Mouse (Mus musculus) CH12.LX (cell line): Measurements from ENCODE around the gene Nup153.

ENCODE experiments used
- CHD2 ChIP-seq: IDR thresholded peaks from 2 replicates; pipeline ENCODE4 v1.6.1; 2011; ENCODE audit warnings: low read length, improper control_type of control experiment
- CTCF ChIP-seq, 2 experiments: IDR thresholded peaks in 1 of 2; conservative IDR thresholded peaks in 1 of 2; 2 replicates each; pipeline ENCODE4 v1.5.1; 2011 to 2012; ENCODE audit warnings: low read depth in 2 of 2, low read length in 2 of 2, improper control_type of control experiment in 1 of 2, inconsistent platforms in 1 of 2, mild to moderate bottlenecking in 1 of 2, moderate library complexity in 1 of 2
- MAX ChIP-seq: IDR thresholded peaks from 2 replicates; pipeline ENCODE4 v1.6.1; 2011; ENCODE audit warnings: low read length, improper control_type of control experiment
- MAZ ChIP-seq: IDR thresholded peaks from 2 replicates; pipeline ENCODE4 v1.6.1; 2012; ENCODE audit warnings: low read depth, mild to moderate bottlenecking, inconsistent platforms, low read length, improper control_type of control experiment, moderate library complexity
- MEF2A ChIP-seq: IDR thresholded peaks from 2 replicates; pipeline ENCODE4 v1.6.1; 2014; ENCODE audit warnings: low read depth, mild to moderate bottlenecking, inconsistent platforms, low read length, improper control_type of control experiment, borderline replicate concordance
- MXI1 ChIP-seq: IDR thresholded peaks from 2 replicates; pipeline ENCODE4 v1.6.1; 2011; ENCODE audit warnings: mild to moderate bottlenecking, low read depth, low read length, improper control_type of control experiment
- NRF1 ChIP-seq: IDR thresholded peaks from 2 replicates; pipeline ENCODE4 v1.6.1; 2014; ENCODE audit warnings: low read depth, mild to moderate bottlenecking, inconsistent platforms, low read length, improper control_type of control experiment, moderate library complexity
- POLR2A ChIP-seq: IDR thresholded peaks from 2 replicates; pipeline ENCODE4 v1.6.1; 2011; ENCODE audit warnings: low read depth, mild to moderate bottlenecking, improper control_type of control experiment, low read length
- RAD21 ChIP-seq: IDR thresholded peaks from 2 replicates; pipeline ENCODE4 v1.6.1; 2011; ENCODE audit warnings: low read depth, mild to moderate bottlenecking, low read length, improper control_type of control experiment, moderate library complexity
- SMC3 ChIP-seq: IDR thresholded peaks from 2 replicates; pipeline ENCODE4 v1.6.1; 2011; ENCODE audit warnings: low read depth, low read length, improper control_type of control experiment
- TCF12 ChIP-seq: IDR thresholded peaks from 2 replicates; pipeline ENCODE4 v1.6.1; 2014; ENCODE audit warnings: low read depth, mild to moderate bottlenecking, inconsistent platforms, low read length, improper control_type of control experiment
- UBTF ChIP-seq: IDR thresholded peaks from 2 replicates; pipeline ENCODE4 v1.6.1; 2012; ENCODE audit warnings: low read depth, mild to moderate bottlenecking, inconsistent platforms, low read length, improper control_type of control experiment, moderate library complexity
- ZMIZ1 ChIP-seq: IDR thresholded peaks from 2 replicates; pipeline ENCODE4 v1.6.1; 2012; ENCODE audit warnings: low read depth, mild to moderate bottlenecking, inconsistent platforms, low read length, improper control_type of control experiment
- ZNF384 ChIP-seq: IDR thresholded peaks from 2 replicates; pipeline ENCODE4 v1.6.1; 2012; ENCODE audit warnings: low read depth, low read length, improper control_type of control experiment, inconsistent platforms

- TF ChIP-seq CTCF (conservative IDR thresholded peaks at IDR 0.05 in 1 of 2, IDR thresholded peaks at IDR 0.05 in 1 of 2; ENCODE audit: low read depth in 2 of 2, low read length in 2 of 2) (no peak), POLR2A (no peak), MAX (no peak), NRF1 (no peak), ZMIZ1 (no peak), ZNF384 (no peak), CHD2 (no peak), MEF2A (no peak), MAZ (no peak), RAD21 (no peak), UBTF (no peak), TCF12 (no peak), MXI1 (no peak), SMC3 (no peak)
Observed at GRCm38 (mm10) chr13:46729998-46730397, 2.3 kb upstream of the Nup153 start.
